Mouse (Mus musculus) heart, embryonic 15.5 days (tissue): Measurements from ENCODE around the gene Tmem132d. TPM values are rescaled to one million over a fixed set of nuclear protein-coding genes. Genes with fewer than 3 reads are reported as not detected.

Experiments used
- ATAC-seq: fragments of 200-750 bp; cut with Nextera tagmentation; replicated peaks from 2 replicates; pipeline ENCODE4 v1.8.0; 2017; ENCODE audit warnings: low read depth, moderate TSS enrichment; ENCODE audit not compliant: insufficient number of reproducible peaks, insufficient read depth, low FRiP score
- H3K27ac ChIP-seq: fragments of 300-500 bp; sonication (generic); 2 replicates; pipeline ENCODE4 v1.5.1; 2015; ENCODE audit warnings: mild to moderate bottlenecking, inconsistent platforms
- H3K27me3 ChIP-seq: fragments of 300-500 bp; sonication (generic); 2 replicates; pipeline ENCODE4 v1.6.1; 2015; ENCODE audit warnings: inconsistent platforms
- H3K36me3 ChIP-seq: fragments of 300-500 bp; sonication (generic); 2 replicates; pipeline ENCODE4 v1.6.1; 2015; ENCODE audit warnings: mild to moderate bottlenecking, inconsistent platforms
- H3K4me1 ChIP-seq: fragments of 300-500 bp; sonication (generic); replicated peaks from 2 replicates; pipeline ENCODE4 v1.6.1; 2015; ENCODE audit warnings: inconsistent platforms
- H3K4me2 ChIP-seq: fragments of 300-500 bp; sonication (generic); 2 replicates; pipeline ENCODE4 v1.6.1; 2015; ENCODE audit warnings: inconsistent platforms, mild to moderate bottlenecking, moderate library complexity
- H3K4me3 ChIP-seq: fragments of 300-500 bp; sonication (generic); 2 replicates; pipeline ENCODE4 v1.5.1; 2015; ENCODE audit warnings: mild to moderate bottlenecking, inconsistent platforms
- H3K9ac ChIP-seq: fragments of 300-500 bp; sonication (generic); 2 replicates; pipeline ENCODE4 v1.6.1; 2015; ENCODE audit warnings: mild to moderate bottlenecking, inconsistent platforms
- H3K9me3 ChIP-seq: fragments of 300-500 bp; sonication (generic); replicated peaks from 2 replicates; pipeline ENCODE4 v1.6.1; 2016; ENCODE audit warnings: inconsistent platforms
- WGBS: fragments of 180-500 bp; shearing (Covaris S2); methylation state at CpG from one replicate; pipeline ENCODE4 v1.1.7; 2015; ENCODE audit warnings: mixed read lengths; 5-methylcytosine and 5-hydroxymethylcytosine counted together
- polyA plus RNA-seq: library from polyadenylated mRNA; unstranded; fragments of >200 nt; fragmentation: Nextera tagmentation; extraction: Ambion mirVana; gene quantifications from 2 replicates; pipeline ENCODE4 v1.2.1, GENCODE M21; 2015

Tmem132d gene
- polyA plus RNA-seq, 1 experiment from 2014 or later = 0.09 TPM

DNA sequence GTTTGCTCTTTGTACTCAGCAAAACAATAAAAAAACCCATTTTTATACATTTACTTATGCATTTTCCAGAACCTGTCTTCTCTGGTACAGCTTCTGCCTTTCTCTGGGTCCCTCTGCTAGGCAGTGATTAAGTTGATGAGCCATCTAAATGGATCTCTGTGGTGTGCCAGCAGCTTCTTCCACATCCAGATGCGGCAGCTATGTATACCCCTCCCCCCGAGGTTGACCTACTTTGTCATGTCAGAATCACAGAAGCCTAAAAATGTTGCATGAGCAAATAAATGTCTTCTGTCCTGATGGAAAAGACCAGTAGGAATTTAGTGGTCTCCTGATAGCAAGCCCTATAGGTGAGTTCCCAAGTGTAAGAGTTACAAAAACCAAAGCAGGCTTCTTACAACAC, 601.1 kb downstream of the Tmem132d start:
- H3K27me3 ChIP-seq = no peaks in the 10 kb centered on the region
- no peak overlapping the region for H3K4me3 ChIP-seq
- no peaks in the 10 kb centered on the region for H3K4me1 ChIP-seq
- H3K36me3 ChIP-seq = no peaks in the 10 kb centered on the region
- 86% methylated on average over 2 of the region's 2 CpGs for WGBS
- H3K9ac ChIP-seq = no peak overlapping the region
- no peak overlapping the region for H3K4me2 ChIP-seq
- no peak overlapping the region for H3K27ac ChIP-seq
- H3K9me3 ChIP-seq = no peaks in the 10 kb centered on the region
- ATAC-seq = no peak

DNA sequence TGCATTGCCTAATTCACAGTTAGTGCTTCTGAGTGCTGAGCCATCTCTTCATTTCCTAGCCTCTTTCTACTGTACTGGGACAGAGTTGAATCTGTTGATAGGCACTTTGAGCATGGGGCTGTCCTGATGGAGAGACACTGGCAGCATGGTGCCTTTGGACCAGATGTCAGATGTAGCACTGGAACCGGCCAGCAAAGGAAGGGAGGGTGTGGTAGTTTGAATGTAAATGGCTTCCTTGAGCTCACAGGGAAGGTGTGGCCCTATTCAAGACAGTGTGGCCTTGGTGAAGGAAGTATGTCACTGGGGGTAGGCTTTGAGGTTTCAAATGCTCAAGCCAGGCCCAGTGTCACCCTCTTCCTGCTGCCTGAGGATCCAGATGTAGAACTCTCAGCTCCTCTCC, 602.0 kb downstream of the Tmem132d start:
- H3K4me2 ChIP-seq = no peak overlapping the region
- no peak overlapping the region for H3K27ac ChIP-seq
- no peaks in the 10 kb centered on the region for H3K36me3 ChIP-seq
- H3K9me3 ChIP-seq = no peaks in the 10 kb centered on the region
- no peak for ATAC-seq
- H3K4me3 ChIP-seq = no peak overlapping the region
- no peaks in the 10 kb centered on the region for H3K27me3 ChIP-seq
- no peaks in the 10 kb centered on the region for H3K4me1 ChIP-seq
- WGBS = 56% methylated on average over 1 of the region's 1 CpGs
- H3K9ac ChIP-seq = no peak overlapping the region

DNA sequence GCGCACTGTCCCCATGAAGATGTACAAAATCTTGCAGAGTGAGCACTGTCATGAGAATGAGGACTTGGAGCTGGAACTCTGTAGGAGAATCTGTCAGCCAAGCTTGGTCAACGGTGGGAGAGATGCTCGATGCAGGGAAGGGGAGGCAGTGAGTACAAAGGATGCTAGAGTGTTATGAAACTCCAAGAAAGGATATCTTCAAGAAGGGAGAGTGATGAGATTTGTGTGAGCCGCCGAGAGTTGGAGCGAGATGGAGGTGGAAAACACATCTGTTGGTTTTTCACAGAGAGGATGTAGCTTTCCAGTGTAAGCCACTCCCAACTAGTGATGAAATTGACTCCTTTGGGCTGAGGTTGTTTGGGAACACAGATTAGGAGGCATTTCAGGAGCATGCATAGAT, 604.1 kb downstream of the Tmem132d start:
- no peak overlapping the region for H3K27ac ChIP-seq
- no peak overlapping the region for H3K4me2 ChIP-seq
- no peaks in the 10 kb centered on the region for H3K9me3 ChIP-seq
- H3K36me3 ChIP-seq = no peaks in the 10 kb centered on the region
- H3K27me3 ChIP-seq = no peaks in the 10 kb centered on the region
- ATAC-seq = no peak
- H3K9ac ChIP-seq = no peak overlapping the region
- 74% methylated on average over 6 of the region's 6 CpGs for WGBS
- H3K4me3 ChIP-seq = no peak overlapping the region
- no peaks in the 10 kb centered on the region for H3K4me1 ChIP-seq

DNA sequence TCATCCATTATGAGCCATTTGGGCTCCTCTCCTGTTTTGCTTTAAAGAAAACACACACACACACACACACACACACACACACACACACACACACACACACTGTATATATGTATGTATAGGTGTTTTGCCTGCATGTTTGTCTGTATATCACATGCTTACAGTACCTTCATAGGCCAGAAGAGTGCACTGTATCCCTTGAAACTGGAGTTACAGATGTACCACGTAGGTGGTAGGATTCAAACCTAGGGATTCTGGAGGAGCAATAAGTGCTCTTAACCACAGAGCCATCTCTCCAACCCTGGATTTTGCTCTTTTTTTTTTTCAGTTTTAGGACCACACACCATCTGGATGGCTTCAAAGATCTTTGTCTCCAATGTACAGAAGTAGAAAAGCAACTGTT, 610.9 kb downstream of the Tmem132d start:
- Histone ChIP-seq H3K27ac (no peak overlapping the region), H3K36me3 (no peaks in the 10 kb centered on the region), H3K9ac (no peak overlapping the region), H3K4me2 (no peak overlapping the region), H3K27me3 (no peaks in the 10 kb centered on the region), H3K9me3 (peaks cover 4% of the 10 kb centered on the region; the same call in 1 of the 2 replicates), H3K4me3 (no peak overlapping the region), H3K4me1 (no peaks in the 10 kb centered on the region)
- WGBS = 39% methylated on average over 1 of the region's 1 CpGs
- ATAC-seq = no peak

DNA sequence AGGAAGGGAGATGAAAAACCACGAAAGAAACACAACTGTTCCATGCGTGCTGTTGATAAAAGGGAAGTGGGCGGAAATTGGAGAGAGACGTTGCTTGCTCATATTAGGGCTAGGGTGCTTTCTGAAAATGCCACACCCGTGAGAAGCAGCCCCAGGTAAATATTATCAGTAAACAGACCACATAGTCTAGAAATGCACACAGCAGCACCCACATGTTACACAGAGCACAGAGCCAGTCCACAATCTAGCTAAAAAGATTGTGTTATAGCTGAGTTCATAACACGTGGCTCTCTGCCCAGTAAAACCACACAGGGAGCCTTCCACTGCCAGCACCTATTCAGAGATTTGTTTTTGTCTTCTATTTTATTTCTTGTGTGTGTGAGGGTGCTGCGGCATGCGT, 617.6 kb downstream of the Tmem132d start:
- H3K27me3 ChIP-seq = no peaks in the 10 kb centered on the region
- H3K4me3 ChIP-seq = no peak overlapping the region
- WGBS = 72% methylated on average over 8 of the region's 8 CpGs
- no peaks in the 10 kb centered on the region for H3K9me3 ChIP-seq
- ATAC-seq = no peak
- no peaks in the 10 kb centered on the region for H3K4me1 ChIP-seq
- no peak overlapping the region for H3K27ac ChIP-seq
- no peak overlapping the region for H3K9ac ChIP-seq
- H3K36me3 ChIP-seq = no peaks in the 10 kb centered on the region
- no peak overlapping the region for H3K4me2 ChIP-seq

DNA sequence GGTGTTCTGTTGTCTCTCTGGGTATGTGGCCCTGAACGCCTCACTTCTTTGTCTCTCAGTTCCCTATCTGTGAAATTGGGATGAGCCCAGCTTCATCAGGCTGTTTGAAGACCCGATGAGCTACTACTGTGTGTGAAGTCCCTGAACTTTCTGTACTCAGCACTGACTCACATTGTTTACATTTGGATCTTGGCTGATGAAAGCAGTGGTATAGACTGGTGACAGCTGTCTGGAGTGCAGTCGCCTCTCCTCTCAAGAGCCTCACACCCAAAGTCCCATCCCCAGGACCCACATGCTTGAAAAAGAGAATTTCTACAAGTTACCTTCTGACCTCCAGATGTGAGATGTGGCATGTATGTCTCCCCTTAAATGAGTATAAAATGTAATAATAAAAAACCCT, 625.5 kb downstream of the Tmem132d start:
- Histone ChIP-seq H3K36me3 (no peaks in the 10 kb centered on the region), H3K27me3 (no peaks in the 10 kb centered on the region), H3K4me1 (no peaks in the 10 kb centered on the region), H3K4me2 (no peak overlapping the region), H3K4me3 (no peak overlapping the region), H3K9ac (no peak overlapping the region), H3K27ac (no peak overlapping the region), H3K9me3 (no peaks in the 10 kb centered on the region)
- ATAC-seq = no peak
- 54% methylated on average over 3 of the region's 3 CpGs for WGBS

DNA sequence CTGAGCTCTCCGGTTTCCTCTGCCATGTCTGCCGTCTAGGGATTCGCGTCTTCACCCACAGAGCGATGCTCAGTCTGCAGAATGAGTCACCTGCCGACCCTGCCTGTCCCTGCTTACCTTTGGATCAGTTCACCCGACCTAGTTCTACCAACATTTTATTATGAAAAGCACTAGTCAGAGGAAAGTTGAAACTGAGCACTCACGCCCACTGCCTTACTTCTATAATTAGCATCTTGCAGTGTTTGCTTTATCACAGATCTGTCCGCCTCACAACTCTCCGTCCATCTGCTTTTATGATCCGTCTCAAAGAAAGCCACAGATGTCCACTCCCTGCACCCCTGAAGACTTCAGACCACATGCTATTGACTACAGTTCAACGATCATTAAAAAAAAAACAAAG, 626.0 kb downstream of the Tmem132d start:
- Histone ChIP-seq H3K4me1 (no peaks in the 10 kb centered on the region), H3K9ac (no peak overlapping the region), H3K4me2 (no peak overlapping the region), H3K36me3 (no peaks in the 10 kb centered on the region), H3K9me3 (no peaks in the 10 kb centered on the region), H3K27me3 (no peaks in the 10 kb centered on the region), H3K27ac (no peak overlapping the region), H3K4me3 (no peak overlapping the region)
- 78% methylated on average over 12 of the region's 12 CpGs for WGBS
- ATAC-seq = no peak

DNA sequence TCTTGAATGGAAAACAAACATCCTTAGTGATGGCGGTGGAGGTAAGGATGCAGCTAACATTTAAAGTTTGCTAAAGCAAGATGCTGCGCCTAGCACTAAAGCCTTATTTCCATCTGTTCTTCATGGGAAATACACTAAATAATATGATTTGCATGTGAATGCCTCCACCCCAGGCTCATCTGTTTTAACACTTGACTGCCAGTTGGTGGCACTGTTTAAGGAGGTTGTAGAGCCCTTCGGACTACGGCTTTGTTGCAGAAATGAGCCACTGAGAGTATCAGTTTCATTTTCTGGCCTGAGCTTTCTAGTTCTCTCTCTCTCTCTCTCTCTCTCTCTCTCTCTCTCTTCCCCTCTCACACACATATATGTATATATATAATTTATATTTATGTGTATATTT, 632.0 kb downstream of the Tmem132d start:
- H3K27ac ChIP-seq = no peak overlapping the region
- no peak overlapping the region for H3K4me2 ChIP-seq
- H3K4me1 ChIP-seq = no peaks in the 10 kb centered on the region
- H3K27me3 ChIP-seq = no peaks in the 10 kb centered on the region
- no peak overlapping the region for H3K9ac ChIP-seq
- WGBS = 58% methylated on average over 4 of the region's 4 CpGs
- H3K36me3 ChIP-seq = no peaks in the 10 kb centered on the region
- H3K9me3 ChIP-seq = no peaks in the 10 kb centered on the region
- ATAC-seq = no peak
- no peak overlapping the region for H3K4me3 ChIP-seq

DNA sequence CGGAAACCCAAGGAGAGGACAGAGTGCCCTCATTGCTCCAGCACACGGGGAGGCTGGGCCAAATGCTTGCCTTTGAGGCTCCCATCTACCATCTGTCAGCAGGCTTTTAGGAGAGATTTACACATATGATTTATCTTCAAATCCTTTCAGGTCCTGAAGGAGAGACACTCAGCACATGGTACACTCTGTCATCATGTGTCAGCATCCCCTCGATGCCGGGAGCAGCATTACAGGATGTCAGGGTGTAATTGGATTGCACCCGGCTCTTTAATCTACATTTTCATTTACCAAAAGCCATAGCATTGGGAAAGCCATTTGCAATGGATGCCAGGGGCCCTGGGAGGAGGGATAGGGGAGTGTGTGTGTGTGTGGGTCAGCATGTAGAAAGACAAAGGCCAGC, 651.7 kb downstream of the Tmem132d start:
- Histone ChIP-seq H3K9me3 (no peaks in the 10 kb centered on the region; the same call in 1 of the 2 replicates), H3K27me3 (no peaks in the 10 kb centered on the region), H3K4me2 (no peak overlapping the region), H3K36me3 (no peaks in the 10 kb centered on the region), H3K27ac (no peak overlapping the region), H3K4me3 (no peak overlapping the region), H3K9ac (no peak overlapping the region), H3K4me1 (no peaks in the 10 kb centered on the region)
- no peak for ATAC-seq
- 59% methylated on average over 5 of the region's 5 CpGs for WGBS

DNA sequence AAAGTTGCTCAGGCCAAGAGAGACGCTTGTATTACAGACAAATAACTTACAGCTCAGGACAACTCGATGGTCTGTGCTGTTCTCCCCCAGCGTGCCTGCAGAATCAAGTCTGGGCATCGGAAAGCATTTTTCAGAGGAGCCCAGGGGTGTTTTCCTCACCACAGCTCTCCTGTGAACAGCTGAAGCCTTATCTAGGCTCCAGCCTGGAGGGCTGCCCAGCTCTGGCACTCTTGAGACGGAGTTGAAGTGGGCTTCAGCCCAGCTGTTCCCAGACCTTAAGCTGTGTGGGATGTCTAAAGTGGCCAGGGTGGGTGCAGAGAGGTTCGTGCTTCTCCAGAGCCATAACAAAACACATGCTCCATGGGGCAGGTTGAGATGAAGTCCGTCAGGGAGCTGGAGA, 657.1 kb downstream of the Tmem132d start:
- no peak for ATAC-seq
- Histone ChIP-seq H3K4me1 (no peaks in the 10 kb centered on the region), H3K27me3 (no peaks in the 10 kb centered on the region), H3K4me3 (no peak overlapping the region), H3K4me2 (no peak overlapping the region), H3K9me3 (no peaks in the 10 kb centered on the region; the same call in 1 of the 2 replicates), H3K9ac (no peak overlapping the region), H3K27ac (no peak overlapping the region), H3K36me3 (no peaks in the 10 kb centered on the region)
- 50% methylated on average over 7 of the region's 7 CpGs for WGBS

DNA sequence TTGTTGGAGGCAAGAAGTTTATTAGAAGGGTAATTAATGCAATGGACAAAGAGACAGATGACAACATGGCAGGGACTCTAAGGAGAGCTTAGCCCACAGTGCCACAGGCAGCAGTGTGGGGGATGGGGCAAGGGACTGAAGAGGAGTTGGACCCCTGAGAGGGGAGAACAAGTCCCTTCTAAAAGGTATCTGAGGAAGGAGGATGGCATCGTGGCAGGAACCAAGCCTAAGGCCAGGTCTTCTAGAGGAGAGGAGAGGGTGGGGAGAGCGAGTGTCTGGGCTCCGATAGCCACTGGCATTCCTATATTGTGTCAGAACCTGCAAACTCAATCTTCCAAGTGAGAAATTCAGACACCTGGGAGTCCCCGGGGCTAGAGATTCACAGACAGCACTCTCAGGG, 674.3 kb downstream of the Tmem132d start:
- Histone ChIP-seq H3K4me2 (no peak overlapping the region), H3K9me3 (no peaks in the 10 kb centered on the region; the same call in 1 of the 2 replicates), H3K27ac (no peak overlapping the region), H3K36me3 (no peaks in the 10 kb centered on the region), H3K4me1 (no peaks in the 10 kb centered on the region), H3K27me3 (no peaks in the 10 kb centered on the region), H3K4me3 (no peak overlapping the region), H3K9ac (no peak overlapping the region)
- ATAC-seq = no peak
- 69% methylated on average over 4 of the region's 4 CpGs for WGBS

DNA sequence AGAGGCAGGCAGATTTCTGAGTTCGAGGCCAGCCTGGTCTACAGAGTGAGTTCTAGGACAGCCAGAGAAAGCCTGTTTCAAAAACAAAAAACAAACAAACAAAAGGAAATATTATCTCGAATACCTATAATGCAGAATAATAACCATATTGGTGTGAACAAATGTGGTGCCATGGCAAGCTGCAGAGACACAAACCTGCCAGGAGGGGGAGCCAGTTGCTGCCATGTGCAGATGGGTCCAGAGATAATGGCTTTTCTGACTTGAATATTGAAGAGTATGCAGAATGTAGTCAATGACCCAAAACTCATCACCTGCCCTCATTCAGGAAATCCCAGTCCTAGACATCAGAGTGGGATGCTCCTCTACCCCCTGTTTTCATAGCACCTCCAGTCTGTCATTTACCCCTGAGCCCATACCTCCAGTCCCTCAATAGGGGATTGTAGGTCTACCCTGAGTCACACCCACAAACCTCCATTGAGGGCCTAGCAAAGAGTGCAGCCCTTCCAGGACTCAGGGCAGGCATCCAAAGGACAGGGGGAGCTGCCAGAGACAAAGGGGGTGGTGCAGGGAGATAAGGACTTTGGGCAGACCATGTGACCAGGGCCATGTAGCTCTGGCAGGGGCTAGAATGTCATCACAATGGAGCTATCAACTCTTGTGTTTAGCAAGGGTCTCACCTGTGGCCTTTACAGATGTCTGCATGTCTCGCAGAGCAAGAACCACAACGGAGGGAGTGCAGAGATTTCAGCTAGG, 676.0 kb downstream of the Tmem132d start:
- Histone ChIP-seq H3K9ac (no peak overlapping the region), H3K4me1 (no peaks in the 10 kb centered on the region), H3K27ac (no peak overlapping the region), H3K27me3 (no peaks in the 10 kb centered on the region), H3K36me3 (no peaks in the 10 kb centered on the region), H3K4me2 (no peak overlapping the region), H3K9me3 (no peaks in the 10 kb centered on the region; the same call in 1 of the 2 replicates), H3K4me3 (no peak overlapping the region)
- 73% methylated on average over 4 of the region's 4 CpGs for WGBS
- ATAC-seq = no peak
